Mouse (Mus musculus) C2C12 (cell line): ENCODE measurements around the gene Fbxo22. TPM values are rescaled to one million over a fixed set of nuclear protein-coding genes. Genes with fewer than 3 reads are reported as not detected.
"Not testable (repeated sequence)": the region's sequence is repeated elsewhere in the genome, so short reads cannot be mapped to it uniquely, and the experiment has no call there.

Experiments
- H3K27me3 ChIP-seq: one replicate; pipeline ENCODE4 v1.6.1; 2011; ENCODE audit not compliant: control insufficient read depth, insufficient read depth, insufficient read length
- H3K36me3 ChIP-seq: one replicate; pipeline ENCODE4 v1.6.1; 2011; ENCODE audit not compliant: control insufficient read depth, insufficient read depth
- H3K4me3 ChIP-seq: one replicate; pipeline ENCODE4 v1.5.1; 2011; ENCODE audit warnings: mild to moderate bottlenecking, control low read depth; ENCODE audit not compliant: poor library complexity, insufficient read depth, severe bottlenecking
- H3K79me2 ChIP-seq: one replicate; pipeline ENCODE4 v1.6.1; 2011; ENCODE audit not compliant: control insufficient read depth, insufficient read depth
- H3K79me3 ChIP-seq: one replicate; pipeline ENCODE4 v1.6.1; 2011; ENCODE audit warnings: low read depth, control low read depth
- H3ac ChIP-seq: one replicate; pipeline ENCODE3; 2011; ENCODE audit warnings: low read depth; ENCODE audit not compliant: control insufficient read depth, insufficient read length
- CEBPB ChIP-seq: IDR thresholded peaks from one replicate; pipeline ENCODE4 v1.6.1; 2011; ENCODE audit warnings: low read depth, mild to moderate bottlenecking, control low read depth, moderate library complexity
- CTCF ChIP-seq: IDR thresholded peaks from one replicate; pipeline ENCODE4 v1.5.1; 2011; ENCODE audit not compliant: control insufficient read depth, insufficient read depth, insufficient read length
- FOSL1 ChIP-seq: IDR thresholded peaks from one replicate; pipeline ENCODE4 v1.8.0; 2011; ENCODE audit warnings: mild to moderate bottlenecking, low read length; ENCODE audit not compliant: poor library complexity, insufficient read depth, severe bottlenecking
- MAX ChIP-seq: IDR thresholded peaks from one replicate; pipeline ENCODE4 v1.6.1; 2011; ENCODE audit warnings: mild to moderate bottlenecking, control low read depth
- MYOD1 ChIP-seq: IDR thresholded peaks from one replicate; pipeline ENCODE4 v1.6.1; 2011; ENCODE audit warnings: low read depth; ENCODE audit not compliant: control insufficient read depth, insufficient read length
- MYOG ChIP-seq: IDR thresholded peaks from one replicate; pipeline ENCODE4 v1.6.1; 2011; ENCODE audit not compliant: control insufficient read depth, insufficient read length; ENCODE audit errors: extremely low read depth
- USF1 ChIP-seq: IDR thresholded peaks from one replicate; pipeline ENCODE4 v1.6.1; 2011; ENCODE audit warnings: low read depth, mild to moderate bottlenecking, control low read depth, moderate library complexity
- polyA plus RNA-seq: library from polyadenylated mRNA; unstranded; fragments of >200 nt; fragmentation: generic; extraction: Trizol; gene quantifications from one replicate; pipeline ENCODE4 v1.2.1, GENCODE M21; 2012; ENCODE audit warnings: missing spikeins

Gene Fbxo22
- polyA plus RNA-seq, 1 experiment = 26.5 TPM

DNA sequence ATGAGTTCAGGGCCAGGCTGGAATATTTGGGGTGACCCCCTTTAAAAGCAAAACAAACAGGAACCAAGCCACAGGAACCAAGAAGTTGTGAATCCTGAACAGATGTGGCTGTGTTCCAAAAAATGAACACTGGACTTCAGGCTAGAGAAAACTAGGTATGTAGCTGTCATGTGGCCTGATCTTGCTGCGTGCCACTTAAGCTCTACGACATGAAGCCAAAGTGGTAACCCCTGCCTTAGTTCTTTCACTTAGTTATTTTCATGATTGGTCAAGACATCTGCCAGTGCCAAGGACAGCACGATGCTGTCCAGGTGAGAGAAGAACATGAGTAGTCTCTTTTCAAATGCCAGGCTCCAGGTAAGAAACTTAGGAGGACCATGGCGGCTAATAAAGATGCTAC lies 38.2 kb downstream of the Fbxo22 start:
- H3ac ChIP-seq = no peak overlapping the region
- no peak overlapping the region for H3K4me3 ChIP-seq
- no peak for TF ChIP-seq CEBPB
- TF ChIP-seq USF1 = no peak
- TF ChIP-seq CTCF = no peak
- TF ChIP-seq FOSL1 = no peak
- no peak for TF ChIP-seq MYOG
- no peaks in the 10 kb centered on the region for H3K36me3 ChIP-seq
- H3K79me2 ChIP-seq = no peaks in the 10 kb centered on the region
- H3K27me3 ChIP-seq = peaks cover 10% of the 10 kb centered on the region
- no peaks in the 10 kb centered on the region for H3K79me3 ChIP-seq

DNA sequence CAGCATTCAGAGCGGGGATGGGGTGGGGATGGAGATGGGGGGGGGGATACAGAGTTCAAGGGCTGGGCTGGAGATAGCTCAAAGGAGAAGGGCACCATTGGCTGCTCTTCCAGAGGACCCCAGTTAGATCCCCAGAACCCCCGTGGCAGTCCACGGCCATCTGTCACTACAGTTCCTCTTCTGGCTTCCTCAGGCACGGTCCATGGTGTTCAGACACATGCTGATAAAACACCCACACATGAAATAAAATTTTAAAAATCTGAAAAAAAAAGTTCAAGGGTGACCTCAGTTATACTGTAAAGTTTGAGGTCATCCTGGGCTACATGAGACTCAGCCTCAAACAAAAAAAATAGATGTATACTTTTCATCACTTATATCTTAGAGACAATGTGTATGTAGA lies 39.7 kb downstream of the Fbxo22 start:
- H3K36me3 ChIP-seq = no peaks in the 10 kb centered on the region
- no peaks in the 10 kb centered on the region for H3K79me2 ChIP-seq
- no peak overlapping the region for H3ac ChIP-seq
- no peak overlapping the region for H3K4me3 ChIP-seq
- TF ChIP-seq MAX = no peak
- no peak for TF ChIP-seq FOSL1
- no peak for TF ChIP-seq MYOG
- no peak for TF ChIP-seq MYOD1
- no peak for TF ChIP-seq USF1
- TF ChIP-seq CTCF = no peak
- TF ChIP-seq CEBPB = no peak
- H3K27me3 ChIP-seq = peaks cover under 1% of the 10 kb centered on the region
- H3K79me3 ChIP-seq = no peaks in the 10 kb centered on the region

DNA sequence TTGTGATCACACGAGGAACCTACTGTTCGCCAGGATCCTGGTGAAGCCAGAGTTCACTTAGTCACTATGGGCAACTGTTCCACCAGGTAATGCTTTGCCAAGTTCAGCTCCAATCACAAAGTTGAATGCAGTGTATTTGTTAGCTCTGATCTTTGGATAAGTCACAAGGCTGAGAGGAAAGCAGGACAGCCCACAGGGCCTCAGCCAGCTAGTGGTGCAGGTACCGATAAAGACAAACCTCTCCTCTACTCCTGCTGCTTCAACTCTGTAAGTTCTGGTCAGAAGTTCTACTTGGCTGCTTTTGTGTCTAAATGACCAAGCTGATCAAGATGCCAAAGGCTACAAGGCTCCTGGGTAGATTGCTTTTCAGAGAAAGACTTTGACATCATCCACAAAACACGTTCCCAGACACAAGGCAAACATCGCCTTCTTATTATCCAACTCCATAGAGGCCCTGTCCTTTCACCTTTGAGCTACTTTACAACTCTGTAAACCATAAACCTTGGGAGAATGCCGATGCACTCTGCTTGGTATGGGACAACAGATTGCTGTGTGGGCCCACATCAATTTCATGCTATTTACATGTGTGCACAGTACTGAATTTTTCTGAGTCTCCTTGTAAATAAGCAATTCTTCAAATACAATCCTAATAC lies 42.0 kb downstream of the Fbxo22 start:
- TF ChIP-seq MAX (no peak), MYOD1 (no peak), USF1 (no peak), CTCF (no peak), CEBPB (no peak), FOSL1 (no peak), MYOG (no peak)
- Histone ChIP-seq H3K79me3 (no peaks in the 10 kb centered on the region), H3K79me2 (no peaks in the 10 kb centered on the region), H3ac (no peak overlapping the region), H3K36me3 (no peaks in the 10 kb centered on the region), H3K27me3 (no peaks in the 10 kb centered on the region), H3K4me3 (no peak overlapping the region)

DNA sequence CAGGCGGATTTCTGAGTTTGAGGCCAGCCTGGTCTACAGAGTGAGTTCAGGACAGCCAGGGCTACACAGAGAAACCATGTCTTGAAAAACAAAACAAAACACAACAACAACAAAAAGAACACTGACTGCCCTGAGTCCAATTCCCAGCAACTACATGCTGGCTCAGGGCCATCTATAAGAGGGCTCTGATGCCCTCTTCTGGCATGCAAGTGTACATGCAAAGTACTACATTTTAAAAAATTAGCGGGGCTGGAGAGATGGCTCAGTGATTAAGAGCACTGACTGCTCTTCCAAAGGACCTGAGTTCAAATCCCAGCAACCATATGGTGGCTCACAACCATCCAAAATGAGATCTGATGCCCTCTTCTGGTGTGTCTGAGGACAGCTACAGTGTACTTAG lies 43.4 kb downstream of the Fbxo22 start:
- not testable (repeated sequence) for H3K79me3 ChIP-seq, H3ac ChIP-seq, H3K79me2 ChIP-seq, H3K4me3 ChIP-seq, H3K36me3 ChIP-seq, H3K27me3 ChIP-seq

DNA sequence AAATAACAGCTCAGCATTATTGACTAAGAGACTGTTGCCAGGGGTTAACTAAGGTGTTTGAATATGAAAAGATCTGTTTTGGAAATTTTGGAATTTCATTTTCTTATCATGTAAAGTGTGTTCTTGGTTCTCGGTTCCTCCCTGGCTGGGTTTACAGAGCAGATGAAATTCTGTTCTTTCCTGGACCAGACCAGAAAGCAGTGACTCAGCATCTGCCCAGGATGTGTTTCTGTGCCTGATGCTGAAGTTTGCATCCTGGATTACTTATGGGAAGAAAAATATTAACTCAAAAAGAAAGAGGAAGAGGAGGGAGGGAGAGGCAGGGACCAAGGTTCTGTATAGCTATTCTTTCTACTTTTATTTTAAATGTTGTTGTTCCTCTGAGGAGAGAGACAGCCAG lies 45.1 kb downstream of the Fbxo22 start:
- TF ChIP-seq CTCF = no peak
- TF ChIP-seq MYOD1 = no peak
- no peak for TF ChIP-seq CEBPB
- TF ChIP-seq USF1 = no peak
- no peak for TF ChIP-seq MYOG
- no peak for TF ChIP-seq FOSL1
- TF ChIP-seq MAX = no peak
- no peak overlapping the region for H3ac ChIP-seq
- H3K27me3 ChIP-seq = no peaks in the 10 kb centered on the region

DNA sequence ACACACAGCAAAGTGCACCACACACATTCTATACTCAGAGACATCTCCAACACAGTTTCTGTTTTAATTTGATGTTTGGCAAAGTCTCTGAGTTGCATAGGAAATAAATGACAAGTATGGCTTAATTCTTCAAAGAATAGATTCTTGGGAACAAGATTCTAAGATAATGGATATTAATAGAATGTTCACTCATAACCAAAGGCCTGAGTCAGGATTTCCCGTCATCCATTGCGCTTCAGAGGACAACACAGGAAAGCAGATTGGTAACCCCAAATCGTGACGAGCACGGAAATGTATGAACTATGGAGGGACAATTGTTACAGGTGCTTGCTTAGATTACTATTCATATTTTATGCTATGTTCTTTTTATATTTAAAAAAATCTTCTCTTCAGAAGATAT lies 46.3 kb downstream of the Fbxo22 start:
- TF ChIP-seq CEBPB = no peak
- TF ChIP-seq FOSL1 = no peak
- TF ChIP-seq CTCF = no peak
- TF ChIP-seq MYOD1 = no peak
- TF ChIP-seq MYOG = no peak
- H3K79me2 ChIP-seq = no peaks in the 10 kb centered on the region
- H3K36me3 ChIP-seq = no peaks in the 10 kb centered on the region
- no peak overlapping the region for H3K4me3 ChIP-seq
- H3K27me3 ChIP-seq = no peaks in the 10 kb centered on the region
- no peak overlapping the region for H3ac ChIP-seq
- H3K79me3 ChIP-seq = no peaks in the 10 kb centered on the region

More for the DNA sequence above, 45.1 kb downstream of the Fbxo22 start:
- Histone ChIP-seq H3K4me3 (no peak overlapping the region), H3K36me3 (no peaks in the 10 kb centered on the region), H3K79me2 (no peaks in the 10 kb centered on the region), H3K79me3 (no peaks in the 10 kb centered on the region)
